Mouse (Mus musculus) forebrain, embryonic 11.5 days (tissue): ENCODE data around the gene Prelid3b. TPM values are rescaled to one million over a fixed set of nuclear protein-coding genes. Genes with fewer than 3 reads are reported as not detected.

ENCODE experiments used
- ATAC-seq: fragments of 200-750 bp; cut with Nextera tagmentation; replicated peaks from 2 replicates; pipeline ENCODE4 v1.8.0; 2017; ENCODE audit warnings: moderate TSS enrichment; ENCODE audit not compliant: low FRiP score
- DNase-seq: peaks from one replicate; pipeline ENCODE4 v3.0.0-alpha.2; 2017; ENCODE audit warnings: low spot score
- H3K27ac ChIP-seq: fragments of 300-500 bp; sonication (generic); 2 replicates; pipeline ENCODE4 v1.5.1; 2014; ENCODE audit warnings: low read depth, low read length
- H3K27me3 ChIP-seq: fragments of 300-500 bp; sonication (generic); 2 replicates; pipeline ENCODE4 v1.6.1; 2014; ENCODE audit warnings: mild to moderate bottlenecking, low read length, mixed read lengths; ENCODE audit not compliant: control insufficient read depth, insufficient read depth
- H3K36me3 ChIP-seq: fragments of 300-500 bp; sonication (generic); 2 replicates; pipeline ENCODE4 v1.6.1; 2014; ENCODE audit warnings: mild to moderate bottlenecking, low read length, moderate library complexity, mixed read lengths; ENCODE audit not compliant: control insufficient read depth, insufficient read depth
- H3K4me1 ChIP-seq: fragments of 300-500 bp; sonication (generic); replicated peaks from 2 replicates; pipeline ENCODE4 v1.6.1; 2014; ENCODE audit warnings: low read length, mixed read lengths; ENCODE audit not compliant: control insufficient read depth, insufficient read depth
- H3K4me2 ChIP-seq: fragments of 300-500 bp; sonication (generic); 2 replicates; pipeline ENCODE4 v1.6.1; 2014; ENCODE audit warnings: low read depth, mild to moderate bottlenecking, low read length, moderate library complexity, mixed read lengths; ENCODE audit not compliant: severe bottlenecking
- H3K4me3 ChIP-seq: fragments of 300-500 bp; sonication (generic); 2 replicates; pipeline ENCODE4 v1.5.1; 2014; ENCODE audit warnings: low read depth, low read length
- H3K9ac ChIP-seq: fragments of 300-500 bp; sonication (generic); 2 replicates; pipeline ENCODE4 v1.6.1; 2014; ENCODE audit warnings: low read length
- H3K9me3 ChIP-seq: fragments of 300-500 bp; sonication (generic); 2 replicates; pipeline ENCODE4 v1.6.1; 2016; ENCODE audit warnings: low read length, mixed read lengths; ENCODE audit not compliant: control insufficient read depth
- WGBS: fragments of 180-500 bp; shearing (Covaris S2); extraction: QIAGEN DNeasy Blood & Tissue Kit; methylation state at CpG from one replicate; pipeline ENCODE4 v1.1.7; 2014; 5-methylcytosine and 5-hydroxymethylcytosine counted together
- polyA plus RNA-seq: library from polyadenylated mRNA; unstranded; fragments of >200 nt; fragmentation: Nextera tagmentation; extraction: Ambion mirVana; gene quantifications from 2 replicates; pipeline ENCODE4 v1.2.1, GENCODE M21; 2014

The Prelid3b gene
- polyA plus RNA-seq, 1 experiment from 2014 or later = 132 TPM

- Histone ChIP-seq H3K4me1 (no peaks in the 10 kb centered on the region; the same call in 1 of the 2 replicates), H3K9me3 (no peaks in the 10 kb centered on the region), H3K27ac (no peak overlapping the region), H3K4me3 (no peak overlapping the region), H3K9ac (no peak overlapping the region), H3K36me3 (peaks cover 8% of the 10 kb centered on the region; the same call in 1 of the 2 replicates), H3K27me3 (no peaks in the 10 kb centered on the region), H3K4me2 (no peak overlapping the region)
- ATAC-seq (no peak), DNase-seq (peak; percentile 48)
- 76% methylated on average over 18 of the region's 18 CpGs for WGBS
Observed at GRCm38 (mm10) chr2:174428076-174428835, 44.6 kb downstream of the Prelid3b start.

DNA sequence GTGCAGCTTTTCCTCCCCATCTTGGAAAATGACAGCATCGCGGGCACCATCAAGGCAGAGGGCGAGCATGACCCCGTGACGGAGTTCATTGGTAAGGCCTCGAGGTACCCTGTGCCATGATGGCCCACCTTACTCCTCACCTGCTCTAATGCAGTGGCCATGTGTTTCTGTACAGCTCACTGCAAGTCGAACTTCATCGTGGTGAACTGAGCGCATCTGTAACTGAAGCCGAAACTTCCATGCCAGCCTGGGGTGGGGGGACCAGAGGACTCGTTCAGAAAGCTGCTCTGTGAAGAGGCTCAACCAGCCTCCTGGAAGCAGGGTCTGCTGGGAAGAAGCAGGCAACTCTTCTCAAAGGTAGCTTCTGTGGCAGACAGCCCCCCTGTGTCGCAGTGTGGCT, 46.0 kb downstream of the Prelid3b start:
- H3K9me3 ChIP-seq = no peaks in the 10 kb centered on the region
- no peaks in the 10 kb centered on the region for H3K4me1 ChIP-seq
- H3K4me2 ChIP-seq = no peak overlapping the region
- H3K4me3 ChIP-seq = no peak overlapping the region
- 92% methylated on average over 12 of the region's 12 CpGs for WGBS
- no peak overlapping the region for H3K27ac ChIP-seq
- H3K9ac ChIP-seq = no peak overlapping the region
- DNase-seq (peak; percentile 49), ATAC-seq (no peak)
- peaks cover 8% of the 10 kb centered on the region; the same call in 1 of the 2 replicates for H3K36me3 ChIP-seq
- H3K27me3 ChIP-seq = no peaks in the 10 kb centered on the region

GRCm38 (mm10) chr2:174424301-174425085, 48.4 kb downstream of the Prelid3b start:
- no peak overlapping the region for H3K4me3 ChIP-seq
- WGBS = 95% methylated on average over 11 of the region's 11 CpGs
- no peaks in the 10 kb centered on the region for H3K9me3 ChIP-seq
- no peaks in the 10 kb centered on the region for H3K4me1 ChIP-seq
- peak; percentile 46 for DNase-seq
- H3K4me2 ChIP-seq = no peak overlapping the region
- H3K27me3 ChIP-seq = no peaks in the 10 kb centered on the region
- peaks cover 8% of the 10 kb centered on the region; the same call in 1 of the 2 replicates for H3K36me3 ChIP-seq
- ATAC-seq = no peak
- H3K9ac ChIP-seq = no peak overlapping the region
- H3K27ac ChIP-seq = no peak overlapping the region

DNA sequence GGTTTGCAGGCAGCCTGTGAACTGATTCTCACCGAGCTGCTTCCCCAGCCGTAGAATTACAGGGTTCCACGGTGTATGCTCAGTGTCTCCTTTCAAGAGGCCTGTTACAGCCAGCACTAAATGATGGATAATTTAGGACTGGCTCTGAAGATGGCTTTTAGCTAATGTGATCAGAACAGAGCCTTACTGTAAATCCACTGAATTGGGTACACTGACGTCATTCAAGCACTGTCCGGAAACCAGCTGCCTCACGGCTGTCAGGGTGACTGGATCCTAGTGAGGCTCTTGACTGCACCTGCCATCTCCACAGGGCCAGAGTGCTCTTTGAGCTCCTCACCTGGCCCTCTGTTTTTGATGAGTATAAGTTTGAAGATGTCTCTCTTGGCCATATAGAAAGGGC, 51.8 kb downstream of the Prelid3b start:
- Histone ChIP-seq H3K4me3 (no peak overlapping the region), H3K4me2 (no peak overlapping the region), H3K36me3 (peaks cover 8% of the 10 kb centered on the region; the same call in 1 of the 2 replicates), H3K9me3 (no peaks in the 10 kb centered on the region), H3K27me3 (no peaks in the 10 kb centered on the region), H3K27ac (no peak overlapping the region), H3K9ac (no peak overlapping the region), H3K4me1 (peaks cover 6% of the 10 kb centered on the region; the same call in 1 of the 2 replicates)
- ATAC-seq (no peak), DNase-seq (no peak)
- WGBS = 93% methylated on average over 6 of the region's 6 CpGs

DNA sequence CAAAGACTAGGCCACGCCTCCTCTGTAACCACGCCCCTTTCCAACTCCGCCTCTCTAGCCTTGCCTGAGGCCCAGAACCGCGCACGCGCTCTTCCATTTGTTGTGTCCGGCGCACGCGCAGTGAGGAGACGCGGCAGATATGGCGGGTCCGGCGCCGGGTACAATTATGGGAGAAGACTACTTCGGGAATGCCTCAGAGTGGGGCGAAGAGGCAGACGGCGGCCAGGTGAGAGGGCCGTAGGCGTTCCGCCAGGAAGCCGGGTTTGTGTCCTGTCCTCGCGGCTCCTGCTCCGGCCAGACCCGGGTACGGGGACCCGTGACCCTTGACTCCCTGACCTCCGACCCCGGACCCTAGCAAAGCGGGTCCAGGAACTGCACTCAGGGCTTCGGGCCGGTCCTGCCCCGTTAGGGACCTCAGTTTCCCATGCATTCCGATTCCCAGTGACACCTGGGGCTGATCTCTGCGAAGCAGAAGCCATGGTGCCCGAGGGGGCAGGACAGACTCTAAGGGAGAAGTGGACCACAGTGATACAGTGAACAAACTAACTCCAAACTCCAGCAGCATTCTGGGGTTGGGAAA, 57.1 kb downstream of the Prelid3b start, which contains the start of gene Nelfcd:
TSS of gene Nelfcd (plus strand) at position 74 of the 580 bp plus-strand sequence.
- no peaks in the 10 kb centered on the region for H3K9me3 ChIP-seq
- ATAC-seq (peak; percentile 97), DNase-seq (peak; percentile 97)
- peaks cover 6% of the 10 kb centered on the region; the same call in 1 of the 2 replicates for H3K4me1 ChIP-seq
- H3K9ac ChIP-seq = peak within 1 kb of the TSS; percentile 93
- peak within 1 kb of the TSS; percentile 78 for H3K4me2 ChIP-seq
- no peaks in the 10 kb centered on the region for H3K36me3 ChIP-seq
- under 1% methylated on average over 40 of the region's 40 CpGs for WGBS
- H3K4me3 ChIP-seq = peak within 1 kb of the TSS; percentile 78
- H3K27me3 ChIP-seq = no peaks in the 10 kb centered on the region
- H3K27ac ChIP-seq = no peak within 1 kb of the TSS

Other genes with a start within 250 kb of the Prelid3b start
- gene Gnas, start 188.8 kb downstream of the Prelid3b start, polyA plus RNA-seq = 1,123 and 1,194 TPM in 2 replicates
- 6.5 and 7.3 TPM in 2 replicates for gene Gm20721, start 126.4 kb downstream of the Prelid3b start, polyA plus RNA-seq
- gene Nelfcd, start 57.3 kb downstream of the Prelid3b start, polyA plus RNA-seq = 178 and 192 TPM in 2 replicates
- gene Ctsz, start 34.0 kb downstream of the Prelid3b start, polyA plus RNA-seq = 78.7 and 92.9 TPM in 2 replicates
- gene Tubb1, start 22.4 kb downstream of the Prelid3b start, polyA plus RNA-seq = 4.9 and 6.3 TPM in 2 replicates
- 600 and 613 TPM in 2 replicates for gene Atp5e, start 9.0 kb downstream of the Prelid3b start, polyA plus RNA-seq
- gene Zfp831, start 170.5 kb upstream of the Prelid3b start, polyA plus RNA-seq = not detected in 2 replicates